Mouse (Mus musculus): ENCODE measurements around the gene Pard3. TPM values are rescaled to one million over a fixed set of nuclear protein-coding genes. Genes with fewer than 3 reads are reported as not detected.

Pard3 gene
- polyA plus RNA-seq, 2 experiments, result 4.5 TPM

GRCm38 (mm10) chr8:127295848-127296247, 232.2 kb downstream of the Pard3 start:
- Histone ChIP-seq H3K4me3 (ENCODE audit: insufficient read depth in 1 of 2, low read depth in 2 of 2, low read length in 2 of 2) (no peak overlapping the region), H3K36me3 (replicated peaks; ENCODE audit: control insufficient read depth, insufficient read depth, low read depth) (no peaks in the 10 kb centered on the region), H3K4me1 (replicated peaks; ENCODE audit: control insufficient read depth in 2 of 2, insufficient read depth in 2 of 2, low read length in 1 of 2) (no peaks in the 10 kb centered on the region), H3K27me3 (ENCODE audit: control insufficient read depth, insufficient read depth, low read length) (no peaks in the 10 kb centered on the region), H3K9me3 (ENCODE audit: control insufficient read depth, low read length) (no peaks in the 10 kb centered on the region), H3K27ac (no peak overlapping the region), H3K9ac (replicated peaks) (no peak overlapping the region), H3K4me2 (ENCODE audit: low read depth) (no peak overlapping the region)
- WGBS (ENCODE audit: insufficient replicate concordance), result 79% methylated on average over 13 of the region's 13 CpGs
- no peak for TF ChIP-seq EP300 (IDR thresholded peaks at IDR 0.05; ENCODE audit: low read depth)
- no peak for TF ChIP-seq CTCF (IDR thresholded peaks at IDR 0.05; ENCODE audit: low read depth)
- DNase-seq (ENCODE audit: low read depth in 3 of 3, low spot score in 3 of 3) (no peak), ATAC-seq (ENCODE audit: insufficient read depth) (no peak)

DNA sequence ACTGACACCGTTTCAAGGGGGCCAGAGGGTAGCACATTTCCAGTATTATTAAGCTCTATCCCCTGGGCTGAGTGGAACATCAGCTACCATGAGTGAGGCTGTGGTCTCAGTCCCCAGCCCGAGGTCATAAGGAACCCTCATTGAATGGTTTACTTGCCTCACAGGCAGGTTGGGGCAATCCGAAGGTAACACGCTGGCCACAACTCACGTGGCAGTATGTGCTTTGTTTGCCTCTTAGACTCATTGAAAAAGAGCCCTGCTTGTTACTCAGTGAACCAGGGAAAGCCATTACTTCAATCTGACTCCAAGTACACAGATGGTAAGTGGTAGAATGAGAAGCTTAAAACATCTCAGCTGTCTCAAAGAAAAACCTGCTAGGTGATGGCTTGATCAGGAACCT, 236.8 kb downstream of the Pard3 start:
- no peak for DNase-seq (ENCODE audit: low read depth in 3 of 3, low spot score in 3 of 3)
- Histone ChIP-seq H3K4me3 (ENCODE audit: insufficient read depth in 1 of 2, low read depth in 2 of 2, low read length in 2 of 2) (no peak overlapping the region), H3K27ac (no peak overlapping the region), H3K4me1 (replicated peaks; ENCODE audit: control insufficient read depth in 2 of 2, insufficient read depth in 2 of 2, low read length in 1 of 2) (no peaks in the 10 kb centered on the region; a peak in 1 of 4 replicates), H3K4me2 (ENCODE audit: low read depth) (no peak overlapping the region), H3K9ac (replicated peaks) (no peak overlapping the region), H3K27me3 (ENCODE audit: control insufficient read depth, insufficient read depth, low read length) (no peaks in the 10 kb centered on the region), H3K36me3 (replicated peaks; ENCODE audit: control insufficient read depth, insufficient read depth, low read depth) (no peaks in the 10 kb centered on the region), H3K9me3 (ENCODE audit: control insufficient read depth, low read length) (no peaks in the 10 kb centered on the region)
- no peak for TF ChIP-seq EP300 (IDR thresholded peaks at IDR 0.05; ENCODE audit: low read depth)
- no peak for TF ChIP-seq CTCF (IDR thresholded peaks at IDR 0.05; ENCODE audit: low read depth)
- whole genome bisulfite sequencing (ENCODE audit: insufficient replicate concordance), result 61% methylated on average over 5 of the region's 5 CpGs
- ATAC-seq (ENCODE audit: insufficient read depth), result no peak

- TF ChIP-seq EP300 (IDR thresholded peaks at IDR 0.05; ENCODE audit: low read depth) (no peak), CTCF (IDR thresholded peaks at IDR 0.05; ENCODE audit: low read depth) (no peak)
- H3K36me3 ChIP-seq (replicated peaks; ENCODE audit: control insufficient read depth, insufficient read depth, low read depth), result no peaks in the 10 kb centered on the region
- H3K27me3 ChIP-seq (ENCODE audit: control insufficient read depth, insufficient read depth, low read length), result no peaks in the 10 kb centered on the region
- H3K4me2 ChIP-seq (ENCODE audit: low read depth), result no peak overlapping the region
- no peak overlapping the region for H3K9ac ChIP-seq (replicated peaks)
- H3K9me3 ChIP-seq (ENCODE audit: control insufficient read depth, low read length), result no peaks in the 10 kb centered on the region
- H3K4me1 ChIP-seq (replicated peaks; ENCODE audit: control insufficient read depth in 2 of 2, insufficient read depth in 2 of 2, low read length in 1 of 2), result peaks cover 0 to 5% of the 10 kb centered on the region in 2 experiments; a peak in 2 of 4 replicates
- 64% methylated on average over 6 of the region's 6 CpGs for WGBS (ENCODE audit: insufficient replicate concordance)
- no peak overlapping the region for H3K27ac ChIP-seq
- ATAC-seq (ENCODE audit: insufficient read depth) (no peak), DNase-seq (ENCODE audit: low read depth in 3 of 3, low spot score in 3 of 3) (no peak)
- H3K4me3 ChIP-seq (ENCODE audit: insufficient read depth in 1 of 2, low read depth in 2 of 2, low read length in 2 of 2), result no peak overlapping the region
Measured at GRCm38 (mm10) chr8:127302847-127303445, 239.3 kb downstream of the Pard3 start.

DNA sequence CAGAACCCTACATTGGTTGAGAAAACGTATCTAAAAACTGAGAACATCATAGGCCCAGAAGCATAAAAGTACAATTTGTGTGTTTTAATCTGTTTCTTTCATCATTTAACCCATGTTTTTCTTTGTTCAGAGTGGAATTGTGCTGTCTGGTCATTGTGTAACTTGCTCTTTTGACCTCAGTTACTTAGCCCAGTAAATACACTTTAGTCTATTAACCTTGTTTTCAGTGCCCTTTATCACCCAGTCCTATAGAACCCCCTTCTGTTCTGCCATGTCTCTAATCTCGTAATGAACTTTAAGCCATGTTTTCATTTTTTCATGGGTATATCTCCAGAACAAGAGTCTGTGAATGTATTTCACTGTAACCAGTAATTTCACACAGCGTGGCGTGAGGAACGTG, 243.3 kb downstream of the Pard3 start:
- Histone ChIP-seq H3K9me3 (ENCODE audit: control insufficient read depth, low read length) (no peaks in the 10 kb centered on the region), H3K27me3 (ENCODE audit: control insufficient read depth, insufficient read depth, low read length) (no peaks in the 10 kb centered on the region), H3K9ac (replicated peaks) (no peak overlapping the region), H3K4me3 (ENCODE audit: insufficient read depth in 1 of 2, low read depth in 2 of 2, low read length in 2 of 2) (no peak overlapping the region), H3K27ac (no peak overlapping the region), H3K4me1 (replicated peaks; ENCODE audit: control insufficient read depth in 2 of 2, insufficient read depth in 2 of 2, low read length in 1 of 2) (peaks cover 0 to 5% of the 10 kb centered on the region in 2 experiments; a peak in 2 of 4 replicates), H3K36me3 (replicated peaks; ENCODE audit: control insufficient read depth, insufficient read depth, low read depth) (no peaks in the 10 kb centered on the region), H3K4me2 (ENCODE audit: low read depth) (no peak overlapping the region)
- ATAC-seq (ENCODE audit: insufficient read depth), result peak; percentile 55
- DNase-seq (ENCODE audit: low read depth in 3 of 3, low spot score in 3 of 3), result peak in 1 of 3 experiments; percentile 6
- TF ChIP-seq CTCF (IDR thresholded peaks at IDR 0.05; ENCODE audit: low read depth) (no peak), EP300 (IDR thresholded peaks at IDR 0.05; ENCODE audit: low read depth) (no peak)
- 61% methylated on average over 5 of the region's 5 CpGs for WGBS (ENCODE audit: insufficient replicate concordance)

DNA sequence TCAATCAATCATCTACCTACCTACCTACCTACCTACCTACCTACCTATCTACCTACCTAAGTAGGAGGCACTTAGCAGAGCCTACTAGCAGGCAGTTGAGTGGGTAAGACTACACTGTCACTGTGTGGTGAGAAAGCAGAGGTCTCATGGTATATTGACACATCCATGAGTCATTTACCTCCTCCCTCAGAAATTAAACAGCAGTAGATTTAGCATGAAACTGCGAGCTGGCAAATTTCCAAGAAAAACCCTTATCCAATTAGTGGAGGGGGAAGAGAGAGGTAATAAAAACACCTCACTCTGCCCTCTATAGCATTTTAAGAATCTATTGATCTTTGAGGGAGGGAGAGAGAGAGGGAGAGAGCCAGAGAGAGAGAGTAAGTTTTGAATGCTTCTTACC, 245.7 kb downstream of the Pard3 start:
- no peak for DNase-seq (ENCODE audit: low read depth in 3 of 3, low spot score in 3 of 3)
- peaks cover 0 to 5% of the 10 kb centered on the region in 2 experiments; a peak in 2 of 4 replicates for H3K4me1 ChIP-seq (replicated peaks; ENCODE audit: control insufficient read depth in 2 of 2, insufficient read depth in 2 of 2, low read length in 1 of 2)
- ATAC-seq (ENCODE audit: insufficient read depth), result no peak
- H3K4me3 ChIP-seq (ENCODE audit: insufficient read depth in 1 of 2, low read depth in 2 of 2, low read length in 2 of 2), result no peak overlapping the region
- 61% methylated on average over 1 of the region's 1 CpGs for WGBS (ENCODE audit: insufficient replicate concordance)
- TF ChIP-seq CTCF (IDR thresholded peaks at IDR 0.05; ENCODE audit: low read depth), result no peak
- no peak for TF ChIP-seq EP300 (IDR thresholded peaks at IDR 0.05; ENCODE audit: low read depth)
- H3K27ac ChIP-seq, result no peak overlapping the region
- H3K36me3 ChIP-seq (replicated peaks; ENCODE audit: control insufficient read depth, insufficient read depth, low read depth), result no peaks in the 10 kb centered on the region
- no peaks in the 10 kb centered on the region for H3K9me3 ChIP-seq (ENCODE audit: control insufficient read depth, low read length)
- no peak overlapping the region for H3K9ac ChIP-seq (replicated peaks)
- H3K4me2 ChIP-seq (ENCODE audit: low read depth), result no peak overlapping the region
- no peaks in the 10 kb centered on the region for H3K27me3 ChIP-seq (ENCODE audit: control insufficient read depth, insufficient read depth, low read length)
